Mouse (Mus musculus): Measurements from ENCODE around the gene Lpp. TPM values are rescaled to one million over a fixed set of nuclear protein-coding genes. Genes with fewer than 3 reads are reported as not detected.

The Lpp gene
- total and polyA plus RNA-seq, 3 experiments: 0.64 to 1.2 (median 0.68) TPM

DNA sequence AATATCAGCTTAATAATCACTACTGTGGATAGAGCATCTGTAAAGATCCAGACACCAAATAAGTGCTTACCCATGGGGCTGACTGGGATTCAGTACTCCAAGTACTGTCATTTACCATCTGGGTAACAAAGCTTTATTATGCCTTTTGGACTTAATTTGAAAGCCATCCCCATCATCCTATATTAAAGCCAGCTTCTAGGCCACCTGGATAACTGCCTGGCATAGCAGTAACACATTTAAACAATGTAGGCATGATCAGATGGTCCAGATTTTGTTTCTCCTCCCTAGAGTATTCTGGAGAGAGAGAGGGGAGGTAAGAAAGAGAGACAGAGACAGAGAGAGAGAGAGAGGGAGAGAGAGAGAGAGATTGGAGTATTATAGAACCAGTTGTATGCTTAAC lies 536.8 kb downstream of the Lpp start:
- no peak overlapping the region for H3K4me3 ChIP-seq (replicated peaks in 1 of 3; ENCODE audit: low read depth in 2 of 3, low read length in 2 of 3, poor library complexity in 1 of 3)
- peaks cover 0 to 9% of the 10 kb centered on the region in 2 experiments; a peak in 2 of 4 replicates for H3K4me1 ChIP-seq (ENCODE audit: control insufficient read depth in 1 of 2, insufficient read depth in 2 of 2)
- dilution Hi-C loops (cut with MboI; ENCODE audit: extremely low pct_ligation_motif_present, extremely low pct_unique_long_range_greater_than_20kb, low sequenced_read_pairs) (no loop called here), in situ Hi-C loops (cut with MboI; ENCODE audit: low pct_ligation_motif_present, low pct_unique_long_range_greater_than_20kb, low sequenced_read_pairs) (no loop called here)
- DNase-seq (ENCODE audit: extremely low read depth): no peak
- no peak overlapping the region for H3K9ac ChIP-seq (ENCODE audit: insufficient read depth, low read depth)
- no peaks in the 10 kb centered on the region for H3K9me3 ChIP-seq (replicated peaks; ENCODE audit: low read length)
- no peaks in the 10 kb centered on the region for H3K36me3 ChIP-seq (replicated peaks in 1 of 2; ENCODE audit: control insufficient read depth in 1 of 2, insufficient read depth in 1 of 2, low read length in 1 of 2)
- no peaks in the 10 kb centered on the region for H3K27me3 ChIP-seq (replicated peaks)
- H3K27ac ChIP-seq (ENCODE audit: insufficient read depth, low read depth): no peak overlapping the region
- no peak overlapping the region for H3K4me2 ChIP-seq (ENCODE audit: insufficient read depth, low read depth, poor library complexity, severe bottlenecking)
- TF ChIP-seq ETS1 (conservative IDR thresholded peaks at IDR 0.05; ENCODE audit: low read depth, low read length) (no peak), USF2 (conservative IDR thresholded peaks at IDR 0.05; ENCODE audit: low read depth, low read length) (no peak), CHD2 (IDR thresholded peaks at IDR 0.05; ENCODE audit: low read length) (no peak), CHD1 (IDR thresholded peaks at IDR 0.05; ENCODE audit: low read depth, low read length) (no peak), CTCF (conservative IDR thresholded peaks at IDR 0.05 in 1 of 2, IDR thresholded peaks at IDR 0.05 in 1 of 2; ENCODE audit: low read depth in 2 of 2, low read length in 2 of 2) (no peak), ZKSCAN1 (IDR thresholded peaks at IDR 0.05; ENCODE audit: borderline replicate concordance, low read depth, low read length) (no peak), SMC3 (IDR thresholded peaks at IDR 0.05; ENCODE audit: low read depth, low read length) (no peak), MEF2A (IDR thresholded peaks at IDR 0.05; ENCODE audit: borderline replicate concordance, low read depth, low read length) (no peak), PAX5 (IDR thresholded peaks at IDR 0.05; ENCODE audit: low read length) (no peak)
- no peaks in the 10 kb centered on the region for H3K79me2 ChIP-seq (replicated peaks; ENCODE audit: control insufficient read depth, extremely low read depth, insufficient read depth, poor library complexity, severe bottlenecking)

DNA sequence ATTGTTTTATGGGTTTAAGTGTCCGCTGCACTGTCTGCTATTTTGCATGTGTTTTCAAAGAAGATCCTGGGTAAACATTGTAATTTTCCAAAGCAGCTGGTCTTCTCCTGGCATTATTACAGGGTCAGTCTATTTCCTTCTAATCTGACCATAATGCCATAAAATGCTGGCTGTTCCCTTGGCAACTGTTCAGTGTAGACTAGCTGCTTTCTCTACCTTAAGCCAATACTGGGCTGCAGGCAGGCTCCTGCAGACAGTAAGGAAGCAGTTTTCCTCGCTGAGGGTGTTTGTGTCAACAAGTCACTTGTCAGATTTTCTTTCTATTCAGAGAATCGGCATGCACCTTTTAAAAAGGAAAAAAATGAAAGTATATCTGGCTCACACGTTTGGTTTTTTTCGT lies 537.3 kb downstream of the Lpp start:
- Histone ChIP-seq H3K27ac (ENCODE audit: insufficient read depth, low read depth) (no peak overlapping the region), H3K9ac (ENCODE audit: insufficient read depth, low read depth) (no peak overlapping the region), H3K79me2 (replicated peaks; ENCODE audit: control insufficient read depth, extremely low read depth, insufficient read depth, poor library complexity, severe bottlenecking) (no peaks in the 10 kb centered on the region), H3K4me1 (ENCODE audit: control insufficient read depth in 1 of 2, insufficient read depth in 2 of 2) (peaks cover 0 to 4% of the 10 kb centered on the region in 2 experiments; a peak in 2 of 4 replicates), H3K4me2 (ENCODE audit: insufficient read depth, low read depth, poor library complexity, severe bottlenecking) (no peak overlapping the region), H3K27me3 (replicated peaks) (no peaks in the 10 kb centered on the region), H3K4me3 (replicated peaks in 1 of 3; ENCODE audit: low read depth in 2 of 3, low read length in 2 of 3, poor library complexity in 1 of 3) (no peak overlapping the region), H3K9me3 (replicated peaks; ENCODE audit: low read length) (no peaks in the 10 kb centered on the region), H3K36me3 (replicated peaks in 1 of 2; ENCODE audit: control insufficient read depth in 1 of 2, insufficient read depth in 1 of 2, low read length in 1 of 2) (no peaks in the 10 kb centered on the region)
- TF ChIP-seq SIN3A (IDR thresholded peaks at IDR 0.05; ENCODE audit: low read length): no peak
- no peak for TF ChIP-seq CHD1 (IDR thresholded peaks at IDR 0.05; ENCODE audit: low read depth, low read length)
- no peak for TF ChIP-seq POLR2AphosphoS2 (IDR thresholded peaks at IDR 0.05; ENCODE audit: low read depth, low read length)
- dilution Hi-C loops (cut with MboI; ENCODE audit: extremely low pct_ligation_motif_present, extremely low pct_unique_long_range_greater_than_20kb, low sequenced_read_pairs) (no loop called here), in situ Hi-C loops (cut with MboI; ENCODE audit: low pct_ligation_motif_present, low pct_unique_long_range_greater_than_20kb, low sequenced_read_pairs) (no loop called here)
- no peak for DNase-seq (ENCODE audit: extremely low read depth)

GRCm38 (mm10) chr16:24932816-24933215 lies 539.5 kb downstream of the Lpp start:
- in situ Hi-C loops (cut with MboI; ENCODE audit: low pct_ligation_motif_present, low pct_unique_long_range_greater_than_20kb, low sequenced_read_pairs): no loop called here

More at GRCm38 (mm10) chr16:24932816-24933215, 539.5 kb downstream of the Lpp start:
- Histone ChIP-seq H3K4me2 (ENCODE audit: insufficient read depth, low read depth, poor library complexity, severe bottlenecking) (no peak overlapping the region), H3K9ac (ENCODE audit: insufficient read depth, low read depth) (no peak overlapping the region), H3K4me3 (replicated peaks in 1 of 3; ENCODE audit: low read depth in 2 of 3, low read length in 2 of 3, poor library complexity in 1 of 3) (no peak overlapping the region), H3K27me3 (replicated peaks) (no peaks in the 10 kb centered on the region), H3K36me3 (replicated peaks in 1 of 2; ENCODE audit: control insufficient read depth in 1 of 2, insufficient read depth in 1 of 2, low read length in 1 of 2) (no peaks in the 10 kb centered on the region), H3K4me1 (ENCODE audit: control insufficient read depth in 1 of 2, insufficient read depth in 2 of 2) (no peaks in the 10 kb centered on the region), H3K9me3 (replicated peaks; ENCODE audit: low read length) (no peaks in the 10 kb centered on the region), H3K79me2 (replicated peaks; ENCODE audit: control insufficient read depth, extremely low read depth, insufficient read depth, poor library complexity, severe bottlenecking) (no peaks in the 10 kb centered on the region), H3K27ac (ENCODE audit: insufficient read depth, low read depth) (no peak overlapping the region)
- no peak for DNase-seq (ENCODE audit: extremely low read depth)
- TF ChIP-seq ZC3H11A (IDR thresholded peaks at IDR 0.05; ENCODE audit: low read depth, low read length) (no peak), ETS1 (conservative IDR thresholded peaks at IDR 0.05; ENCODE audit: low read depth, low read length) (no peak), CHD2 (IDR thresholded peaks at IDR 0.05; ENCODE audit: low read length) (no peak), ZMIZ1 (IDR thresholded peaks at IDR 0.05; ENCODE audit: low read depth, low read length) (no peak), MAFK (IDR thresholded peaks at IDR 0.05; ENCODE audit: insufficient replicate concordance, low read length) (no peak), MEF2A (IDR thresholded peaks at IDR 0.05; ENCODE audit: borderline replicate concordance, low read depth, low read length) (no peak), POLR2A (IDR thresholded peaks at IDR 0.05; ENCODE audit: low read depth, low read length) (no peak), MXI1 (IDR thresholded peaks at IDR 0.05; ENCODE audit: low read depth, low read length) (no peak), TCF12 (IDR thresholded peaks at IDR 0.05; ENCODE audit: low read depth, low read length) (no peak), NELFE (IDR thresholded peaks at IDR 0.05; ENCODE audit: low read depth, low read length) (no peak), ZKSCAN1 (IDR thresholded peaks at IDR 0.05; ENCODE audit: borderline replicate concordance, low read depth, low read length) (no peak), E2F4 (IDR thresholded peaks at IDR 0.05; ENCODE audit: insufficient replicate concordance, low read depth, low read length) (no peak), SMC3 (IDR thresholded peaks at IDR 0.05; ENCODE audit: low read depth, low read length) (no peak), JUND (conservative IDR thresholded peaks at IDR 0.05; ENCODE audit: low read depth, low read length) (no peak), KAT2A (IDR thresholded peaks at IDR 0.05; ENCODE audit: insufficient replicate concordance, low read length) (no peak), MAX (IDR thresholded peaks at IDR 0.05; ENCODE audit: low read length) (no peak)
- dilution Hi-C loops (cut with MboI; ENCODE audit: extremely low pct_ligation_motif_present, extremely low pct_unique_long_range_greater_than_20kb, low sequenced_read_pairs): no loop called here

Measured in CH12.LX (cell line).